Mouse (Mus musculus): ENCODE data around the gene Tdp2.

Tdp2 gene

DNA sequence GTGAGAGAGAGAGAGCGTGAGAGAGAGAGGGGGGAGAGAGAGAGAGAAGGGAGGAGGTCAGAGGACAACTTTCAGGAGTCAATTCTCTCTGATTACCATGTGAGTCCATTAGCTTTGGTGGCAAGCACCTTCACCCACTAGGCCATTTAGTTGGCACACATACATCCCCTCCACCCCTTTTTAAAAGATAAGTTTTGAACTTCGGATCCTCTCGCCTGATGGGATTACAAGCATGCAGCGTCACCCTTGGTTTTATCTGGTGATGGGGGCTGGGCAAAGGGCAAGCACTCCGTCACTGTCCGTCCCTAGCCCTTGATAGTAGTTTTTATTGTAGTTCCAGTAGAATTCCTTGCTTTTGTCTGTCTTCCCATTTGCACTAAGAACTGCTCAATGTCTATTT, 48.7 kb downstream of the Tdp2 start:
- no peak for DNase-seq (ENCODE audit: low spot score in 2 of 2)

- DNase-seq (ENCODE audit: low spot score in 2 of 2) = no peak
Measured at GRCm38 (mm10) chr13:24880704-24881103, 49.2 kb downstream of the Tdp2 start.

- DNase-seq (ENCODE audit: low spot score in 2 of 2) = no peak
Measured at GRCm38 (mm10) chr13:24882411-24882810, 50.9 kb downstream of the Tdp2 start.

DNA sequence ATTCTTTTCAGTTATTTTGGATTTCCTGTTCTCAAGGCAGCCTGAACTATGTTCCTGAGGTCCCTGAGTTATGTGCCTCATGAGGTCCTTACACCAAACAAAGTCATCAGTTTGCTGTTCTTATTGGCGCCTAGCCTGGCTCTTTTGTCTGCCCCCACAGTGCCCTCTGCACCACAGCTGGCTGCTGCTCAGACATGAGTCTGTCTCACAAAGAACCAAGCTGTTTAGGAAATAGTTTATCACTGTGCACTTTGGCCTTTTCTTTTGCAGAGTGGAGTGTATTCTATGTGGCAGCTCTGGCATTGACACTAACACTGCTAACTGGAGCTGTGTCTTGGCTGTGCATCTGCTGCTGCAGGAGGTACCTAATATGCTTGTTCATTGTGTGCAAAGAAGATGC, 58.1 kb downstream of the Tdp2 start:
- DNase-seq (ENCODE audit: low spot score in 2 of 2) = no peak
